Mouse (Mus musculus): ENCODE results near the gene Ttll11.

The Ttll11 gene

GRCm38 (mm10) chr2:35767834-35768537 lies 211.7 kb downstream of the Ttll11 start:
- DNase-seq (ENCODE audit: low spot score) = no peak

- no peak for DNase-seq (ENCODE audit: low spot score)
These were observed 215.4 kb downstream of the Ttll11 start for GRCm38 (mm10) chr2:35764328-35764727.

DNA sequence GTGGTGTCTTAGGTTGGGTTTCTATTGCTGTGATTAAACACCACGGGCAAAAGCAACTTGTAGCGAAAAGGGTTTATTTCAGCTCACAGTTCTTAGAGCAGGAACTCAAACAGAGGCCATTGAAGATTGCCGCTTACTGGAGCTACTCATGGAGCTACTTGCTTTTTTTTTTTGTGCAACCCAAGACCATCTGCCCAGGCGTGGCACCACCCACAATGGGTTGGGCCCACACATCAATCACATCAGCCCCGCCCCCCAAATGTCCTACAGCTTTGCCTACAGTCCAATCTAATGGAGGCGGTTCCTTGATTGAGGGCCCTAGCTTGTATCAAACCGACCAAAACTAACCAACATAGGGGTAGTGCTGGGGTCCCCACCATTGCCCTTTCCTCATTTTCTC lies 215.9 kb downstream of the Ttll11 start:
- no peak for DNase-seq (ENCODE audit: low spot score)

GRCm38 (mm10) chr2:35761458-35761857 lies 218.3 kb downstream of the Ttll11 start:
- DNase-seq (ENCODE audit: low spot score) = no peak

GRCm38 (mm10) chr2:35760867-35761266 lies 218.8 kb downstream of the Ttll11 start:
- no peak for DNase-seq (ENCODE audit: low spot score)

DNA sequence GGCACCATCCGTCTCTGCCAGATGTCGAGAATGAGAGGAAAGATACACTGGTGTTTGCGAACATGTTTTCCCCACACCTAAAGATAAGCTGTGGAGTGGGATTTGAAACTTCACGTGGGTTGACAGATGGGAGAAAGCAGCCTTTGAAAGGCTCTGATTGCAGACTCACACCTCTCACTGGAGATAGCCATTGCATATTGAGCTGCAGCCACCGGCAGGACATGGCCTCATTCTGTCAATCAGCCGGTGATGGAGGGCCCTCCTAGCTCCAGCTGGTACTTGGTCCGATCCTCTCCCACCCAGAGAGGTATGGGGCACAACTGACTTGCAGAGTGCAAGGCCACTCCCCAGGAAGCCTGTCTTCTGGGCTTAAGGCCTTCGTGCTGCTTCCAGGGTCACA lies 219.4 kb downstream of the Ttll11 start:
- DNase-seq (ENCODE audit: low spot score) = no peak

DNA sequence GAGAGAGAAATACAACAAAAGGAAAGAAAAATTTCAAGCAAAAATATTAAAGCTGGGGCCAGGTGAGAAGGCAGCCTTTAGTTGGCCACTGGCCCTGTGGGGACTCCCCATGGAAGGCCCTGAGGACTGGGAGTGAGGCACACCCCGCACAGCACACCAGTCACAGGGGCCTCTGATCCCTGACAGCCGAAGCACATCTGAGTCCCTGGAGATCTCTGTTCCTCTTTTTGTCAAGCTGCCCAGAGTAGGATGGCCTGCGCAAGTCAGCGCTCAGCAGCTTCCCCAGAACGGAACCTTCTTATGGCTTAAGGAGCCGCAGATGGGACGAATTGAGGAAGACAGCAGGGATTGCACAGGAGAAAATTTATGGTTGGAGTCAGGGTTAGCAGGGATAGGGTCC lies 223.2 kb downstream of the Ttll11 start:
- DNase-seq (ENCODE audit: low spot score) = no peak

DNA sequence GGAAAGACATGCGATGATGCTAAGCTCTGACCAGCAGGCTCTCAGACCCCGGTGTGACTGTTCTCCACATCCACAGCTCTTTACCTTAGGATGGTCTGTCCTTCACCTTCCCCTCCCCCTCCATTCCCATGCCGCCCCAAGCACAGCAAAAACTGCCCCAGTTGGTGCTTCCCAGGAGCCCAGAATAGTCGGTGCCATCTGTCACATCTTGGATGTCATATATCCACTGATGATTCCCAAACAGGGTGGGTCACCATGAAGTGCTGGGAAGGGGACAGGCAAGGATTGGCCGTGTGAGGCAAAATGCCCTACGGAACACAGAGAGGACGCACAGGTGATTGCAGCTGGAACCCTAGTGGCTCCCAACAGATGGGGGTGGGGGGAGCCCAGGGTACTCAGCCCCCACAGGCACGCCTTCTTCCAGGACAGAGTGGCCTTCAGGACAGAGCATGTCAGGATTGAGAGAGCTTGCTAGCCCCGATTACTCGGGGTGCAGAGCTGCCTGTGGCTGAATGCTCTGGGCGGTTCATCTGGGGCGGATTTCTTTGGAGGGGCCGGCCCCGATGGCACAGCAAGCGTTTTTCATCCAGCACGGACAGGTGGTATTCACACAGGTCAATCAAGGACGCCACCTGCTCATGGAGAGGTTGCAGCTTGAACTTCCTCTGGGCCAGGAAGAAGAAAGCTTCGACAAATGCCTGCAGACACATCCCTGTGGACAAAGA lies 227.8 kb downstream of the Ttll11 start:
- no peak for DNase-seq (ENCODE audit: low spot score)

- DNase-seq (ENCODE audit: low spot score) = no peak
These were observed 229.1 kb downstream of the Ttll11 start for GRCm38 (mm10) chr2:35750533-35751141.

DNA sequence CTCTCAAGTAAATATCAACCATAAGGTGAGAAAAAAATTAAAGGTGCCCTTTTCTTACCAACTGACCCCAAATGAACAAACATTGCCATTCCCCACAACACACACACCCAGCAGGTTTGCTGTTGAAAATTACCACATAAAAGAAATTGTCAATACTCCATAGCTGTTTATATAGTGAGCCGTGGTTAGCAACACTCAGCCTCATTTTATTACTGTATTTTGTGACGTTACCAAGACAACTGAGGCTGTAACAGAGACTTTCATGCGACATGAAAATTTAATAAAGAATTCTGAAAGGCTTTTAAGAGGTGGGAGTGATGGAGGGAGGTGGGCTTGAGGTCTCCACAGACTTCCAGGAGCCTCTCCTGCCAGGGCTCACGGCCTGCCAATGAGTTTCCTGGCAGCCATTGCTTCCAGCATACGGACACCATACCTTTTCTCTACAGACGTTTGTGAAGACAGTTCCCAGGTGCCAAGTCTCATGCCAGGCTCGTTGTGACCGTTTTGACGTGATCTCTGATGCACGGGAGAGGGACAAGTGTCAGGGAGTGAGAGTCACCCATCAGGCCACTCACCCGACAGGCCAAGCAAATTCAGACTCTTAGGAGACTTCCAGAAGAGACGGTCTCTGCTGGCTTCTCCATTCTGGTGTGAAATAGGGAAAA lies 232.2 kb downstream of the Ttll11 start:
- no peak for DNase-seq (ENCODE audit: low spot score)

GRCm38 (mm10) chr2:35746638-35747037 lies 233.1 kb downstream of the Ttll11 start:
- DNase-seq (ENCODE audit: low spot score) = no peak

DNA sequence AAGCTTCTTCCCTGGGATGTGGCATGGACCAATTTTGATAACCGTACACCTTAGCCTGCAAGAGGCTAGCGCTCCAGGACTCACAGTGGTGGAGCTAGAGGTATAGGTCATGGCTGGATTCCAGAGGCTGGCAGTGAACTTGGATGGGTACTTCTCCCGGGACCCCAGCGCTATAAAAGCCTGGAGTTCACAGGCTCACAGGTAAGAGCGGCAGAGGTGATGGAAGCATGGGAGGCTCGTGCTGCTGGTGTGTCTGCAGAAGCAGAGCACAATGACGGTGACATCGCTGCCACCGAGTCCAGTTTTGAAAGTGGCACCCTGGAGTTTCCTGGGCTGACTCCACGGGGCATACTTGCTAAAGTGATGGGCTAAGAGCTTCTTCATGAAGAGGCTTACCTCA lies 233.8 kb downstream of the Ttll11 start:
- DNase-seq (ENCODE audit: low spot score) = no peak

- DNase-seq (ENCODE audit: low spot score) = no peak
These were observed 240.0 kb downstream of the Ttll11 start for GRCm38 (mm10) chr2:35739669-35740254.

DNA sequence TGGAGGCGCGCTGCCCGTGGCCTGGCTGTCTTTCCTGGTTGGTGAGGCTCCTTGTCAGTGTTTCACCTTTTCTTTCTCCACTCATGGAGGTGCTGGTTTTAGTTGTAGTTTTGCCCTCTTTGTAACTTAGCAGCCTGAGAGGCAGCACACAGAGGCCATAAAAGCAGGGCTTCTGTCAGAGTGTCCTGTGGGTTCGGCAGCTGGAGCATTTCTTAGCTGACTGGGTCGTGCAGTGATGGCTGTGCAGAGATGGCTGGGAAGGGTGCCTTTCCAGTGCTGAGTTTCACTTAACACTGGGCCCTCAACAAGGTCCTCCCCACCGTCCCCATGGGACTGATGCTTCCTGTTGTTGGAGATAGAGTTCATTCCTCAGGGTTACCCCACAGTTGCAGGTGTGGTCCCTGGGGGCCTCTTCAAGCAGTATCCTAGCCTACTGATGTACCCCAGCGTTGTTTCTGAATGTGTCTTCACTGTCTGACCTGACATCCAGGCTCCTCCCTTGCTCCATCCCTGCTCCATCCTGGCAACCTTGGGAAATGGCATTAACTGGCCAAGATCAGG lies 242.2 kb downstream of the Ttll11 start:
- no peak for DNase-seq (ENCODE audit: low spot score)

- DNase-seq (ENCODE audit: low spot score) = no peak
These were observed 243.7 kb downstream of the Ttll11 start for GRCm38 (mm10) chr2:35736061-35736460.

DNA sequence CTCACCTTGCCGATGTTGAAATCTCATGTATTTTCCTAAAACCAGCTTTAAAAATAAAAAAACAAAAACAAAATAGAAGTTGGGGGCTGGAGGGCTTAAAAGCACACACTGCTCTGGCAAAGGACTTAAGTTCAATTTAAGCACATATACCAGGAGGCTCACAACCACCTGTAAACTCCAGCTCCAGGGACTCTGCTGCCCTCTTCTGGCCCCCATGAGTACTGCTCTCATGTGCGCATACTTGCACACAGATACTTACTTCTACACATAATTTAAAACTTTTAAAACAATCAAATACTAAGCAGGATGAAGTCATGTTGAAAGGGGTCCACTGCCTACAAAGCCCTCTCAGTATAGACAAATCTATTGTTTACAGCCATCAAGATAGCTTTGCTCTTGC lies 244.7 kb downstream of the Ttll11 start:
- no peak for DNase-seq (ENCODE audit: low spot score)

DNA sequence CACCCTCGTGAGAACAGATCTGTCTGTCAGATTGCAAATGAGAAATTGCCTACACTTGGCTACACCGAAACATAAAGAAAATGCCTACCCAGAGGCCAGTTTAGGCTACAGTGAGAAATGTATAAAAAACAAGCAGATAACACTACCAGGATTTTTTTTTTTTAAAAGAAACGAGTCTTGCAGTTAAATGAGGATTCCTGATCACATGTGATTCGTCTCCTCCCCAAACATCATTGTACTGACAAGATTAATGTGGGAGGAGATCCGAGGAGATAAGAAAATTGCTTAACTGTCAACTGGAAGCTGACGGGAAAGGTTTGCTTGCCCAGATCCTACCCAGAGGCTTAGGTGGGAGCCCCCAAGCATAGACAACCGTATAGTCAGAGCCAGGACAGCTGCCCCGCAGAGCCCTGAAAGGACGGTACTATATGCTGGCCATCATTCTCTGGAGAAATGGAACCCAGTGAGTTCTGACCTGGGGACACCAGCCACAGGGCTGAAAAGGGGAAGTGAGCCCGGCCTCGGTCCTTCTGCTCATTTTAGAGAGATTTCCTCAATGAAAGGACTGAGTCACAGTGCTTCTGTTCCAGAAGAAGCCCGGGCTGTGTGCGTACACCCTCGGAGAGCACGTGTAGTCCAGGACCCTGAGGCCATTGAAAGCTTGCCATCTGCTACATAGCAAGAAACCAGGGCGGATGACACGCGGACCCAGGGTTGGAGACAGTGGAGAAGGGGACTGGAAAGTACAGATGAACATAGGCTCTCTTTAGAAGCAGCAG lies 247.9 kb downstream of the Ttll11 start:
- DNase-seq (ENCODE audit: low spot score) = no peak

GRCm38 (mm10) chr2:35729077-35730065 lies 250.3 kb downstream of the Ttll11 start:
- no peak for DNase-seq (ENCODE audit: low spot score)

DNA sequence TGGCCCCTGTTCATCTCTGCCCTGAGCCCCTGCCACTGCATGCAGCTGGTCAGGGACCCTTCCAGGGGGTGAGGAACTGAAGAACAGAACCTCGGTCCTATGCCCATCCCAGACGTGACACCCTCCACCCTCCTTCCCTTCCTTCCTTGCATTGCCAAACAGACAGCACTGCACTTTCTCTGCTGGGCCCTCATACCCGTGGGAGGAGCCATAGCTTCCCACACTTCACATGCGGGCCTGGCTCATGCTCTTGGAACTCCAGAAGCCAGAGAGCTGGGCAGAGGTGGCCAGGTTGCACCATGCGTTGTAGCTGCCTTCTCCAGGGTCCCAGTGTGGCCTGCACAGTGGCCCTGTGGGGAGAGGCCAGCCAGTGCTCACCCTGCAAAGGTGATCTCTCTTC lies 251.1 kb downstream of the Ttll11 start:
- DNase-seq (ENCODE audit: low spot score) = no peak

DNA sequence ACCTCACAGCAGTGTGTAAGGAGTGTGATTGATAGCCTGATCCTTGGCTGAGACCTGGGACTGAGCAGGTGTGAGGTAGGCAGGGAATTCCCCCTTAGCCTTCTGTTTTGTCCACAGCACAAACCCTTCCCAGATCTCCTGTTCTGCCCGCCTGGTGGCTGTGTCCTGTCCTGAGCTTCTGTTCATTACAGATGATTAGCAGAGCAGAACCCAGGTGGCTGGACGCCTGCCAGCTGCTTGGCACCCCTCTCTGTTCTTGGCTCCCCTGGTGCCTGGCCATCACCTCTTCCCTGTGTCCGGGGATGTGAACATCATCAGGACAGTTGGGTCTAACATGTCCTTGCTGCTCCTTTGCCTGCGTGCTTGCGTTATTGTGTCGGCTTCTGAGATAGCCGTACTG lies 256.0 kb downstream of the Ttll11 start:
- DNase-seq (ENCODE audit: low spot score) = no peak
